Mouse (Mus musculus): ENCODE results near the gene Rnf2.

DNA sequence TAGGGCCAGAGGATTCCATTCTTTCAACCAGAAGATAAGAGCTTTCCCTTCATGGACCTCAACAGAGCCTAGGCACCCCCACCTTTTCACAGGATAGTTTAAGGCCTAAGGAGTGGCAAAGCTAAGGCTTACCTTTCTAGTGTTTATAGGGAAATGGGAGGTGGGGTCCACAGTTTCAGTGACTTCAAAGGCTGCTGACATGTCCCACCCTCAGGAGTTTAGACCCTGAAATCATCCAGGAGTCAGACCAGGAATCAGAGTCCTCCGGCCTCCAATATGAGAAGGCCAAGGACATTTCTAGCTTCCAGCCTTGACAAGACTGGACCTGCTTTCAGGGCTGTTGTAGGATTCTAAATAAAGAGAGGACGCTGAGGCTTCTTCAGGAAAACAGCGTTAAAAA lies 16.1 kb upstream of the Rnf2 start:
- TF ChIP-seq POLR2A (IDR thresholded peaks at IDR 0.05; ENCODE audit: insufficient read depth, low read depth, low read length) (no peak), CTCF (IDR thresholded peaks at IDR 0.05) (no peak)
